23 mouse cellular contexts compared by ENCODE assay signal in the genomic region with DNA sequence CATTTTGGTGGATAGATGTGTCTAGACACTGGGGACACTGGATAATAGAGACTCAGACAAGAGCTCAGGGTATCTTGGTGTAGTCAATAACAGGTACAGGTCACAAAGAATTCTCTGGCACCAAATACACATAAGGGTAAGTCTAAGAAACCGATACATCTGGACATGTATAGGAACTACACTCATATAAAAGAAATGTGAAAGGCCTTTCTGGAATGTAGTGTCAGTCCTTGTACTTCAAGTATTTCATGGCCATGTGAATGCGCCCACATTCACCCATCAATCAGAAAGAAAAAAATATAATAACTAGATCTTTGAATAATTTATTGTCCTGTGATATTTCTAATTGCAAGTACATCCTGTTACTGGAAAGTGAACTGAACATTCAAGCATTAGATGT.
DNase-seq lines count a peak whose midpoint lies in the region; ATAC-seq lines count a peak whose summit lies in the region.
"Had no signal": no experiment of that assay in that cellular context is flagged by ENCODE, and none has a peak within 500 bp of the region (broad histone marks: within the 10 kb centered on the region; RNA-seq: fewer than 3 reads in every experiment).

No protein-coding gene starts in this region.

- H3K9ac ChIP-seq in forebrain, embryonic 12.5 days: no peak overlapping the region
- no peak overlapping the region for H3K9ac ChIP-seq in forebrain, embryonic 11.5 days (ENCODE audit: low read length)
- no peak overlapping the region for H3K9ac ChIP-seq in forebrain, embryonic 16.5 days (replicated peaks; ENCODE audit: low read depth, low read length)
- no peak overlapping the region for H3K9ac ChIP-seq in midbrain, embryonic 13.5 days (replicated peaks)
- H3K9ac ChIP-seq in midbrain, embryonic 15.5 days: no peak overlapping the region
- H3K9ac ChIP-seq: embryonic facial prominence, embryonic 12.5 days; forebrain, postnatal 0 days had no signal

- H3K4me1 ChIP-seq in forebrain, embryonic 12.5 days: no peaks in the 10 kb centered on the region
- H3K4me1 ChIP-seq in forebrain, embryonic 11.5 days (replicated peaks; ENCODE audit: control insufficient read depth, insufficient read depth, low read length): no peaks in the 10 kb centered on the region
- H3K4me1 ChIP-seq in forebrain, embryonic 16.5 days (replicated peaks; ENCODE audit: control insufficient read depth, insufficient read depth, low read length): no peaks in the 10 kb centered on the region
- H3K4me1 ChIP-seq in forebrain, embryonic 10.5 days: no peaks in the 10 kb centered on the region
- H3K4me1 ChIP-seq in midbrain, embryonic 13.5 days (replicated peaks): no peaks in the 10 kb centered on the region
- no peaks in the 10 kb centered on the region for H3K4me1 ChIP-seq in midbrain, embryonic 15.5 days
- H3K4me1 ChIP-seq: embryonic facial prominence, embryonic 10.5 days; embryonic facial prominence, embryonic 12.5 days had no signal

- WGBS in forebrain, embryonic 12.5 days: 70% methylated on average over 2 of the region's 2 CpGs
- WGBS in forebrain, embryonic 11.5 days: 90% methylated on average over 2 of the region's 2 CpGs
- WGBS in forebrain, embryonic 16.5 days: 52% methylated on average over 2 of the region's 2 CpGs
- WGBS in forebrain, embryonic 10.5 days: 94% methylated on average over 2 of the region's 2 CpGs
- WGBS in midbrain, embryonic 13.5 days: 80% methylated on average over 2 of the region's 2 CpGs
- WGBS in midbrain, embryonic 15.5 days: 93% methylated on average over 2 of the region's 2 CpGs

- peak; percentile 23; the same call in 1 of the 2 replicates for ATAC-seq in forebrain, embryonic 12.5 days (ENCODE audit: low FRiP score)
- ATAC-seq in forebrain, embryonic 11.5 days (replicated peaks; ENCODE audit: low FRiP score): no peak
- ATAC-seq in forebrain, embryonic 16.5 days: peak; percentile 49
- ATAC-seq in midbrain, embryonic 13.5 days: 0 out of 2 replicates have a peak, but pooled peaks have one; percentile 55
- ATAC-seq in midbrain, embryonic 15.5 days (replicated peaks): no peak
- ATAC-seq: CD4-positive, CD25-positive, alpha-beta regulatory T cell, adult 4 months; forebrain, postnatal 0 days; Patski had no signal

- no peaks in the 10 kb centered on the region for H3K36me3 ChIP-seq in forebrain, embryonic 12.5 days (replicated peaks)
- no peaks in the 10 kb centered on the region for H3K36me3 ChIP-seq in forebrain, embryonic 11.5 days (ENCODE audit: control insufficient read depth, insufficient read depth, low read length)
- no peaks in the 10 kb centered on the region for H3K36me3 ChIP-seq in forebrain, embryonic 16.5 days (ENCODE audit: control insufficient read depth, insufficient read depth)
- no peaks in the 10 kb centered on the region for H3K36me3 ChIP-seq in forebrain, embryonic 10.5 days (replicated peaks)
- no peaks in the 10 kb centered on the region for H3K36me3 ChIP-seq in midbrain, embryonic 13.5 days
- H3K36me3 ChIP-seq in midbrain, embryonic 15.5 days (replicated peaks): no peaks in the 10 kb centered on the region
- H3K36me3 ChIP-seq: embryonic facial prominence, embryonic 10.5 days; embryonic facial prominence, embryonic 12.5 days; G1E had no signal

- no peak overlapping the region for H3K4me3 ChIP-seq in forebrain, embryonic 12.5 days (replicated peaks)
- H3K4me3 ChIP-seq in forebrain, embryonic 11.5 days (ENCODE audit: low read depth, low read length): no peak overlapping the region
- no peak overlapping the region for H3K4me3 ChIP-seq in forebrain, embryonic 16.5 days (replicated peaks; ENCODE audit: low read length)
- no peak overlapping the region for H3K4me3 ChIP-seq in forebrain, embryonic 10.5 days
- H3K4me3 ChIP-seq in midbrain, embryonic 13.5 days (replicated peaks): no peak overlapping the region
- H3K4me3 ChIP-seq in midbrain, embryonic 15.5 days: no peak overlapping the region
- H3K4me3 ChIP-seq: embryonic facial prominence, embryonic 10.5 days; embryonic facial prominence, embryonic 12.5 days had no signal

- no peaks in the 10 kb centered on the region for H3K9me3 ChIP-seq in forebrain, embryonic 12.5 days
- no peaks in the 10 kb centered on the region for H3K9me3 ChIP-seq in forebrain, embryonic 11.5 days (ENCODE audit: control insufficient read depth, low read length)
- no peaks in the 10 kb centered on the region for H3K9me3 ChIP-seq in forebrain, embryonic 16.5 days (ENCODE audit: control insufficient read depth, low read length)
- no peaks in the 10 kb centered on the region for H3K9me3 ChIP-seq in forebrain, embryonic 10.5 days
- H3K9me3 ChIP-seq in midbrain, embryonic 13.5 days: no peaks in the 10 kb centered on the region
- no peaks in the 10 kb centered on the region for H3K9me3 ChIP-seq in midbrain, embryonic 15.5 days
- H3K9me3 ChIP-seq: embryonic facial prominence, embryonic 10.5 days; embryonic facial prominence, embryonic 12.5 days; G1E had no signal

- no peaks in the 10 kb centered on the region for H3K27me3 ChIP-seq in forebrain, embryonic 12.5 days
- H3K27me3 ChIP-seq in forebrain, embryonic 11.5 days (ENCODE audit: control insufficient read depth, insufficient read depth, low read length): no peaks in the 10 kb centered on the region
- no peaks in the 10 kb centered on the region for H3K27me3 ChIP-seq in forebrain, embryonic 16.5 days (replicated peaks; ENCODE audit: control insufficient read depth, insufficient read depth, low read length)
- H3K27me3 ChIP-seq in forebrain, embryonic 10.5 days (ENCODE audit: poor library complexity, severe bottlenecking): no peaks in the 10 kb centered on the region
- H3K27me3 ChIP-seq in midbrain, embryonic 13.5 days: no peaks in the 10 kb centered on the region
- H3K27me3 ChIP-seq in midbrain, embryonic 15.5 days (replicated peaks): no peaks in the 10 kb centered on the region
- H3K27me3 ChIP-seq: CH12.LX; embryonic facial prominence, embryonic 12.5 days had no signal

- no peak for DNase-seq in forebrain, embryonic 11.5 days (ENCODE audit: low spot score)
- no peak for DNase-seq in forebrain, embryonic 10.5 days (ENCODE audit: extremely low spot score, low spot score)
- DNase-seq in kidney, postnatal 4 days: no peak
- DNase-seq: adrenal gland, adult 2 months; adrenal gland, postnatal 10 days; adrenal gland, postnatal 25 days; B cell, adult 2 months; cerebellum, adult 11-12 months; cerebellum, adult 2 months; cerebellum, adult 9-10 months; cerebellum, postnatal 10 days; cerebellum, postnatal 25 days; forebrain, postnatal 0 days had no signal

- no peak overlapping the region for H3K4me2 ChIP-seq in forebrain, embryonic 12.5 days
- no peak overlapping the region for H3K4me2 ChIP-seq in forebrain, embryonic 11.5 days (ENCODE audit: low read depth, low read length, severe bottlenecking)
- H3K4me2 ChIP-seq in forebrain, embryonic 16.5 days (ENCODE audit: low read length): no peak overlapping the region
- no peak overlapping the region for H3K4me2 ChIP-seq in midbrain, embryonic 13.5 days (replicated peaks)
- no peak overlapping the region for H3K4me2 ChIP-seq in midbrain, embryonic 15.5 days
- H3K4me2 ChIP-seq: embryonic facial prominence, embryonic 12.5 days had no signal

- no peak overlapping the region for H3K27ac ChIP-seq in forebrain, embryonic 12.5 days
- H3K27ac ChIP-seq in forebrain, embryonic 11.5 days (ENCODE audit: low read depth, low read length): no peak overlapping the region
- no peak overlapping the region for H3K27ac ChIP-seq in forebrain, embryonic 16.5 days (ENCODE audit: low read length)
- no peak overlapping the region for H3K27ac ChIP-seq in forebrain, embryonic 10.5 days
- H3K27ac ChIP-seq in midbrain, embryonic 13.5 days: no peak overlapping the region
- H3K27ac ChIP-seq in midbrain, embryonic 15.5 days: no peak overlapping the region
- H3K27ac ChIP-seq: embryonic facial prominence, embryonic 10.5 days; embryonic facial prominence, embryonic 12.5 days had no signal

Comparison
In these comparisons a context has a peak if more than half of its experiments do, and no peak if none do; other contexts are left out.
1. ATAC-seq: peak in forebrain, embryonic 12.5 days (single experiment), forebrain, embryonic 16.5 days (single experiment) and midbrain, embryonic 13.5 days (single experiment); none in forebrain, embryonic 11.5 days (single experiment) and midbrain, embryonic 15.5 days (single experiment).